Mouse (Mus musculus) ES-Bruce4 (cell line): Measurements from ENCODE around the gene Flywch1. TPM values are rescaled to one million over a fixed set of nuclear protein-coding genes. Genes with fewer than 3 reads are reported as not detected.

Experiments
- H3K27ac ChIP-seq: 2 replicates; pipeline ENCODE4 v1.5.1; 2012; ENCODE audit warnings: low read length, inconsistent platforms; ENCODE audit not compliant: insufficient read depth
- H3K27me3 ChIP-seq: 2 replicates; pipeline ENCODE4 v1.6.1; 2012; ENCODE audit warnings: mild to moderate bottlenecking, low read length, inconsistent platforms; ENCODE audit not compliant: control insufficient read depth, poor library complexity, insufficient read depth, severe bottlenecking
- H3K36me3 ChIP-seq: 2 replicates; pipeline ENCODE4 v1.6.1; 2012; ENCODE audit warnings: inconsistent platforms, mild to moderate bottlenecking, low read length, moderate library complexity; ENCODE audit not compliant: control insufficient read depth, poor library complexity, insufficient read depth, severe bottlenecking
- H3K4me1 ChIP-seq: one replicate; pipeline ENCODE4 v1.8.1; 2011; ENCODE audit warnings: low read length; ENCODE audit not compliant: control insufficient read depth, insufficient read depth
- H3K4me3 ChIP-seq: 2 replicates; pipeline ENCODE4 v1.5.1; 2011; ENCODE audit warnings: low read depth, mild to moderate bottlenecking, low read length
- H3K9ac ChIP-seq: 2 replicates; pipeline ENCODE4 v1.6.1; 2012; ENCODE audit warnings: low read depth, mild to moderate bottlenecking, inconsistent platforms; ENCODE audit not compliant: poor library complexity, severe bottlenecking
- H3K9me3 ChIP-seq: replicated peaks from 2 replicates; pipeline ENCODE4 v1.6.1; 2012; ENCODE audit warnings: mild to moderate bottlenecking, low read length, inconsistent platforms; ENCODE audit not compliant: control insufficient read depth, poor library complexity, insufficient read depth, severe bottlenecking
- CTCF ChIP-seq: IDR thresholded peaks from one replicate; pipeline ENCODE4 v1.8.1; 2011; ENCODE audit warnings: low read depth, low read length
- EP300 ChIP-seq: IDR thresholded peaks from 2 replicates; pipeline ENCODE4 v1.6.1; 2011; ENCODE audit warnings: low read depth, low read length; ENCODE audit not compliant: insufficient read depth
- POLR2A ChIP-seq: IDR thresholded peaks from one replicate; pipeline ENCODE4 v1.8.1; 2011; ENCODE audit warnings: low read length; ENCODE audit not compliant: insufficient read depth
- polyA plus RNA-seq: library from polyadenylated mRNA; stranded (reverse); fragments of >200 nt; gene quantifications from 2 replicates; pipeline ENCODE4 v1.2.4, GENCODE M21; 2011; ENCODE audit warnings: low read depth; ENCODE audit not compliant: missing spikeins, insufficient read depth, insufficient read length

Flywch1 gene
- polyA plus RNA-seq, 1 experiment = 34.2 TPM

GRCm38 (mm10) chr17:23706212-23706611, 65.2 kb downstream of the Flywch1 start:
- no peak overlapping the region for H3K9ac ChIP-seq
- no peaks in the 10 kb centered on the region for H3K9me3 ChIP-seq
- H3K27ac ChIP-seq = no peak overlapping the region
- no peak overlapping the region for H3K4me3 ChIP-seq
- peaks cover 8% of the 10 kb centered on the region for H3K4me1 ChIP-seq
- no peaks in the 10 kb centered on the region for H3K27me3 ChIP-seq
- TF ChIP-seq CTCF (peak; percentile 96), POLR2A (no peak)
- no peaks in the 10 kb centered on the region for H3K36me3 ChIP-seq

GRCm38 (mm10) chr17:23705525-23706104, 65.8 kb downstream of the Flywch1 start:
- no peak for TF ChIP-seq EP300
- no peak for TF ChIP-seq CTCF
- TF ChIP-seq POLR2A = no peak
- peaks cover 8% of the 10 kb centered on the region for H3K4me1 ChIP-seq

GRCm38 (mm10) chr17:23704741-23705140, 66.7 kb downstream of the Flywch1 start:
- no peak overlapping the region for H3K9ac ChIP-seq
- no peaks in the 10 kb centered on the region for H3K9me3 ChIP-seq
- peaks cover 6% of the 10 kb centered on the region for H3K4me1 ChIP-seq
- H3K36me3 ChIP-seq = no peaks in the 10 kb centered on the region
- H3K4me3 ChIP-seq = no peak overlapping the region
- H3K27me3 ChIP-seq = no peaks in the 10 kb centered on the region
- TF ChIP-seq EP300 = no peak
- no peak for TF ChIP-seq POLR2A
- no peak for TF ChIP-seq CTCF
- H3K27ac ChIP-seq = 0 out of 2 replicates have a peak overlapping the region, but pooled peaks have one; percentile 14

More at GRCm38 (mm10) chr17:23705525-23706104, 65.8 kb downstream of the Flywch1 start:
- Histone ChIP-seq H3K9ac (peak overlapping the region; percentile 6; the same call in 1 of the 2 replicates), H3K27me3 (no peaks in the 10 kb centered on the region), H3K27ac (no peak overlapping the region), H3K4me3 (no peak overlapping the region), H3K9me3 (no peaks in the 10 kb centered on the region), H3K36me3 (no peaks in the 10 kb centered on the region)

GRCm38 (mm10) chr17:23703301-23703700, 68.1 kb downstream of the Flywch1 start:
- Histone ChIP-seq H3K36me3 (no peaks in the 10 kb centered on the region), H3K4me3 (no peak overlapping the region), H3K27ac (no peak overlapping the region), H3K9ac (no peak overlapping the region), H3K27me3 (no peaks in the 10 kb centered on the region), H3K9me3 (no peaks in the 10 kb centered on the region), H3K4me1 (peaks cover 6% of the 10 kb centered on the region)
- no peak for TF ChIP-seq EP300
- TF ChIP-seq CTCF = no peak
- TF ChIP-seq POLR2A = no peak

Other genes with a start within 250 kb of the Flywch1 start
- gene Zfp213, start 207.4 kb downstream of the Flywch1 start, polyA plus RNA-seq = 4.2 and 4.9 TPM in 2 replicates
- gene Zfp13, start 172.1 kb downstream of the Flywch1 start, polyA plus RNA-seq = 25.1 and 27.7 TPM in 2 replicates
- 51.8 and 58.5 TPM in 2 replicates for gene Zscan10, start 170.7 kb downstream of the Flywch1 start, polyA plus RNA-seq
- gene Mmp25, start 126.3 kb downstream of the Flywch1 start, polyA plus RNA-seq = 10.9 and 12.6 TPM in 2 replicates
- gene Bicdl2, start 111.1 kb downstream of the Flywch1 start, polyA plus RNA-seq = 2.9 and 3.2 TPM in 2 replicates
- 145 and 149 TPM in 2 replicates for gene Hcfc1r1, start 98.0 kb downstream of the Flywch1 start, polyA plus RNA-seq
- gene Thoc6, start 97.7 kb downstream of the Flywch1 start, polyA plus RNA-seq = 57.3 and 63.1 TPM in 2 replicates
- gene Tnfrsf12a, start 94.1 kb downstream of the Flywch1 start, polyA plus RNA-seq = 51.7 and 61.7 TPM in 2 replicates
- 300 and 333 TPM in 2 replicates for gene Cldn6, start 92.4 kb downstream of the Flywch1 start, polyA plus RNA-seq
- 1.7 and 2.9 TPM in 2 replicates for gene Cldn9, start 87.6 kb downstream of the Flywch1 start, polyA plus RNA-seq
- gene 1520401A03Rik, start 48.8 kb downstream of the Flywch1 start, polyA plus RNA-seq = 3.6 and 4.1 TPM in 2 replicates
- 26.5 and 27.7 TPM in 2 replicates for gene Pkmyt1, start 45.3 kb downstream of the Flywch1 start, polyA plus RNA-seq
- gene Paqr4, start 30.7 kb downstream of the Flywch1 start, polyA plus RNA-seq = 2.4 and 2.7 TPM in 2 replicates
- gene Kremen2, start 25.8 kb downstream of the Flywch1 start, polyA plus RNA-seq = 0.57 and 1.4 TPM in 2 replicates
- 10.7 and 13.1 TPM in 2 replicates for gene Flywch2, start 14.5 kb upstream of the Flywch1 start, polyA plus RNA-seq
- gene Srrm2, start 18.9 kb upstream of the Flywch1 start, polyA plus RNA-seq = 552 and 560 TPM in 2 replicates
- gene Elob, start 57.5 kb upstream of the Flywch1 start, polyA plus RNA-seq = 398 and 458 TPM in 2 replicates
- gene Prss33, start 64.5 kb upstream of the Flywch1 start, polyA plus RNA-seq = 1.6 and 2.0 TPM in 2 replicates
- not detected in 2 replicates for gene Prss32, start 72.3 kb upstream of the Flywch1 start, polyA plus RNA-seq
- gene Prss41, start 72.6 kb upstream of the Flywch1 start, polyA plus RNA-seq = 16.0 and 19.3 TPM in 2 replicates
- not detected in 2 replicates for gene Prss21, start 96.5 kb upstream of the Flywch1 start, polyA plus RNA-seq
- not detected in 2 replicates for gene Dcpp1, start 109.3 kb upstream of the Flywch1 start, polyA plus RNA-seq
- gene Dcpp2, start 109.3 kb upstream of the Flywch1 start, polyA plus RNA-seq = not detected in 2 replicates
- gene Dcpp3, start 145.9 kb upstream of the Flywch1 start, polyA plus RNA-seq = not detected in 2 replicates
- gene Sbp, start 170.1 kb upstream of the Flywch1 start, polyA plus RNA-seq = not detected in 2 replicates
- not detected in 2 replicates for gene Sbpl, start 183.7 kb upstream of the Flywch1 start, polyA plus RNA-seq
- gene Prss30, start 209.0 kb upstream of the Flywch1 start, polyA plus RNA-seq = not detected in 2 replicates
- gene Prss22, start 226.5 kb upstream of the Flywch1 start, polyA plus RNA-seq = 0.45 TPM in 1 of 2 replicates, not detected in the other